Mouse (Mus musculus) right cerebral cortex, postnatal 25 days (tissue): ENCODE results near the gene Gm21083.
"Not testable (repeated sequence)": the region's sequence is repeated elsewhere in the genome, so short reads cannot be mapped to it uniquely, and the experiment has no call there.

Experiments used
- DNase-seq: peaks from one replicate; pipeline ENCODE4 v3.0.0; 2022

Gene Gm21083

GRCm38 (mm10) chr5:15630068-15630467 lies 52.9 kb downstream of the Gm21083 start:
- DNase-seq = not testable (repeated sequence)
